Comparison of ENCODE assay signal across 20 mouse cellular contexts in genomic region chr17:67150441-67150840, GRCm38 (mm10).
DNase-seq lines count a peak whose midpoint lies in the region; ATAC-seq and TF ChIP-seq lines count a peak whose summit lies in the region.
"Had no signal": no experiment of that assay in that cellular context is flagged by ENCODE, and none has a peak within 500 bp of the region (broad histone marks: within the 10 kb centered on the region; RNA-seq: fewer than 3 reads in every experiment).

No protein-coding gene starts in this region.

- no peak overlapping the region for H3K9ac ChIP-seq in midbrain, postnatal 0 days (replicated peaks; ENCODE audit: low read length, poor library complexity, severe bottlenecking)
- H3K9ac ChIP-seq: embryonic facial prominence, embryonic 15.5 days; forebrain, embryonic 15.5 days; hindbrain, embryonic 14.5 days had no signal

- DNase-seq in lung, adult 18-20 months: peak; percentile 16 to 35
- no peak for DNase-seq in lung, adult 2 months
- peak; percentile 75 for DNase-seq in 3134 (ENCODE audit: extremely low read depth, insufficient read length, low spot score)
- no peak for DNase-seq in midbrain, postnatal 0 days (ENCODE audit: low spot score)
- no peak for DNase-seq in kidney, postnatal 4 days
- DNase-seq: adrenal gland, adult 8-10 months; adrenal gland, postnatal 36 days; B cell, adult 2 months; cerebellum, adult 2 months; cerebellum, postnatal 14 days; embryo, embryonic 11 days; gastrocnemius, postnatal 36 days; heart, adult 18-20 months; heart, postnatal 10 days had no signal

- TF ChIP-seq CTCF in lung, adult 2 months (IDR thresholded peaks at IDR 0.05; ENCODE audit: insufficient read depth, low read length): no peak
- no peak for TF ChIP-seq CTCF in C2C12 (IDR thresholded peaks at IDR 0.05; ENCODE audit: control insufficient read depth, insufficient read depth, insufficient read length)
- no peak for TF ChIP-seq CTCF in embryonic fibroblast, embryonic 13.5 days (IDR thresholded peaks at IDR 0.05; ENCODE audit: borderline replicate concordance, insufficient read depth, low read length)
- TF ChIP-seq CTCF in midbrain, postnatal 0 days (IDR thresholded peaks at IDR 0.05): no peak

- H3K4me3 ChIP-seq in lung, adult 2 months (replicated peaks; ENCODE audit: extremely low read depth, low read depth, low read length): no peak overlapping the region
- no peak overlapping the region for H3K4me3 ChIP-seq in C2C12 (ENCODE audit: insufficient read depth, poor library complexity, severe bottlenecking)
- H3K4me3 ChIP-seq in embryonic fibroblast, embryonic 13.5 days (ENCODE audit: insufficient read depth, low read length): no peak overlapping the region
- H3K4me3 ChIP-seq in midbrain, postnatal 0 days (ENCODE audit: low read depth, low read length): no peak overlapping the region
- H3K4me3 ChIP-seq: embryonic facial prominence, embryonic 15.5 days; forebrain, embryonic 15.5 days; heart, embryonic 10.5 days had no signal

- no peak overlapping the region for H3K4me2 ChIP-seq in midbrain, postnatal 0 days (ENCODE audit: low read depth, low read length, poor library complexity, severe bottlenecking)
- H3K4me2 ChIP-seq: embryonic facial prominence, embryonic 15.5 days; forebrain, embryonic 15.5 days; hindbrain, embryonic 14.5 days had no signal

- no peaks in the 10 kb centered on the region; the same call in 1 of the 2 replicates for H3K4me1 ChIP-seq in lung, adult 2 months (ENCODE audit: control insufficient read depth, insufficient read depth, low read length)
- H3K4me1 ChIP-seq in embryonic fibroblast, embryonic 13.5 days (ENCODE audit: control insufficient read depth, insufficient read depth, low read length): peaks cover 4% of the 10 kb centered on the region; the same call in 1 of the 2 replicates
- H3K4me1 ChIP-seq in midbrain, postnatal 0 days (ENCODE audit: insufficient read depth, low read length): no peaks in the 10 kb centered on the region
- H3K4me1 ChIP-seq: embryonic facial prominence, embryonic 15.5 days; forebrain, embryonic 15.5 days; heart, embryonic 10.5 days had no signal

- no peaks in the 10 kb centered on the region for H3K9me3 ChIP-seq in midbrain, postnatal 0 days (ENCODE audit: low read length)
- H3K9me3 ChIP-seq: embryonic facial prominence, embryonic 15.5 days; forebrain, embryonic 15.5 days; heart, embryonic 10.5 days had no signal

- TF ChIP-seq POLR2A in lung, adult 2 months (IDR thresholded peaks at IDR 0.05; ENCODE audit: borderline replicate concordance, extremely low read depth, low read depth, low read length): no peak
- no peak for TF ChIP-seq POLR2A in embryonic fibroblast, embryonic 13.5 days (IDR thresholded peaks at IDR 0.05; ENCODE audit: low read depth, low read length)

- no peak for ATAC-seq in midbrain, postnatal 0 days (ENCODE audit: low FRiP score)
- ATAC-seq: forebrain, embryonic 15.5 days had no signal

- no peaks in the 10 kb centered on the region for H3K27me3 ChIP-seq in C2C12 (ENCODE audit: control insufficient read depth, insufficient read depth, insufficient read length)
- H3K27me3 ChIP-seq in midbrain, postnatal 0 days (ENCODE audit: insufficient read depth, low read length): no peaks in the 10 kb centered on the region
- H3K27me3 ChIP-seq: embryonic facial prominence, embryonic 15.5 days; forebrain, embryonic 15.5 days had no signal

- WGBS in lung, adult 2 months: 51% methylated on average over 2 of the region's 2 CpGs
- WGBS in midbrain, postnatal 0 days: 98% methylated on average over 2 of the region's 2 CpGs

- H3K79me2 ChIP-seq in C2C12 (ENCODE audit: control insufficient read depth, insufficient read depth): no peaks in the 10 kb centered on the region

- no peak overlapping the region for H3ac ChIP-seq in C2C12 (ENCODE audit: control insufficient read depth, insufficient read length, low read depth)

- peak overlapping the region; percentile 76 for H3K27ac ChIP-seq in embryonic fibroblast, embryonic 13.5 days (ENCODE audit: insufficient read depth, low read length)
- no peak overlapping the region for H3K27ac ChIP-seq in midbrain, postnatal 0 days (ENCODE audit: low read depth, low read length)
- H3K27ac ChIP-seq: embryonic facial prominence, embryonic 15.5 days; forebrain, embryonic 15.5 days; heart, embryonic 10.5 days; hindbrain, embryonic 14.5 days had no signal

- H3K79me3 ChIP-seq in C2C12 (ENCODE audit: low read depth): peaks cover 2% of the 10 kb centered on the region

- no peaks in the 10 kb centered on the region for H3K36me3 ChIP-seq in C2C12 (ENCODE audit: control insufficient read depth, insufficient read depth)
- no peaks in the 10 kb centered on the region for H3K36me3 ChIP-seq in midbrain, postnatal 0 days (ENCODE audit: insufficient read depth, low read length)
- H3K36me3 ChIP-seq: embryonic facial prominence, embryonic 15.5 days; forebrain, embryonic 15.5 days; heart, embryonic 10.5 days had no signal

TF ChIP-seq in C2C12, 6 proteins besides CTCF, POLR2A, EP300 and RAD21:
- TF ChIP-seq CEBPB (IDR thresholded peaks at IDR 0.05; ENCODE audit: low read depth) (peak; percentile 87), FOSL1 (IDR thresholded peaks at IDR 0.05; ENCODE audit: insufficient read depth, low read length, poor library complexity, severe bottlenecking) (peak; percentile 19), MYOG (IDR thresholded peaks at IDR 0.05; ENCODE audit: control insufficient read depth, extremely low read depth, insufficient read length) (no peak), USF1 (IDR thresholded peaks at IDR 0.05; ENCODE audit: low read depth) (no peak)

Comparison
In these comparisons a context has a peak if more than half of its experiments do, and no peak if none do; other contexts are left out.
1. DNase-seq: peak in lung, adult 18-20 months (2 of 2) and 3134 (single experiment); none in lung, adult 2 months (single experiment), midbrain, postnatal 0 days (single experiment) and kidney, postnatal 4 days (0 of 2).